Mouse (Mus musculus) hematopoietic stem cell, adult 5-6 weeks (primary cell): ENCODE data around the gene Tti1. TPM values are rescaled to one million over a fixed set of nuclear protein-coding genes. Genes with fewer than 3 reads are reported as not detected.
"Not testable (repeated sequence)": the region's sequence is repeated elsewhere in the genome, so short reads cannot be mapped to it uniquely, and the experiment has no call there.

ENCODE experiments used
- ATAC-seq, 2 experiments: fragments of 125-278 bp in 1 of 2; replicated peaks in 1 of 2; 2 replicates each; pipeline ENCODE4 v1.8.0; 2016 to 2017; ENCODE audit warnings: inconsistent platforms in 2 of 2, mild to moderate bottlenecking in 2 of 2, moderate number of reproducible peaks in 2 of 2, low read depth in 1 of 2, moderate TSS enrichment in 1 of 2; ENCODE audit not compliant: low FRiP score in 2 of 2, poor library complexity in 2 of 2, severe bottlenecking in 2 of 2, insufficient read depth in 1 of 2, low TSS enrichment in 1 of 2
- total RNA-seq: library from RNA; stranded (forward); fragments of 172-1452, 232-1000 nt; gene quantifications from 2 replicates; pipeline ENCODE4 v1.2.3, GENCODE M21; 2017

Tti1 gene
- total RNA-seq, result 31.7 and 39.7 TPM in 2 replicates

GRCm38 (mm10) chr2:158028354-158028863, at the start of gene Tti1, which contains the start of gene Rprd1b:
Tti1 (minus strand) TSS chr2:158028433.
Rprd1b (plus strand) TSS chr2:158028497.
- ATAC-seq, result peak; percentile 85 to 90

- no peak for ATAC-seq
These were observed 49.7 kb upstream of the Tti1 start for GRCm38 (mm10) chr2:158077981-158078380.

- ATAC-seq, result peak; percentile 39 to 51
These were observed 48.5 kb upstream of the Tti1 start for GRCm38 (mm10) chr2:158076690-158077089.

- no peak for ATAC-seq
These were observed 46.6 kb upstream of the Tti1 start for GRCm38 (mm10) chr2:158074835-158075234.

GRCm38 (mm10) chr2:158071633-158071995, 43.4 kb upstream of the Tti1 start:
- no peak for ATAC-seq

GRCm38 (mm10) chr2:158070885-158071632, 42.8 kb upstream of the Tti1 start:
- ATAC-seq, result no peak

GRCm38 (mm10) chr2:158068444-158068971, 40.3 kb upstream of the Tti1 start:
- ATAC-seq, result no peak

GRCm38 (mm10) chr2:158067260-158067824, 39.1 kb upstream of the Tti1 start:
- no peak for ATAC-seq

GRCm38 (mm10) chr2:158066456-158066855, 38.2 kb upstream of the Tti1 start:
- ATAC-seq, result no peak

GRCm38 (mm10) chr2:158065064-158065463, 36.8 kb upstream of the Tti1 start:
- ATAC-seq, result no peak

GRCm38 (mm10) chr2:158064571-158065048, 36.4 kb upstream of the Tti1 start:
- no peak for ATAC-seq

- no peak for ATAC-seq
These were observed 34.8 kb upstream of the Tti1 start for GRCm38 (mm10) chr2:158063036-158063435.

GRCm38 (mm10) chr2:158059666-158060105, 31.5 kb upstream of the Tti1 start:
- no peak for ATAC-seq

GRCm38 (mm10) chr2:158058534-158058933, 30.3 kb upstream of the Tti1 start:
- no peak for ATAC-seq

GRCm38 (mm10) chr2:158057030-158057429, 28.8 kb upstream of the Tti1 start:
- ATAC-seq, result no peak

- ATAC-seq, result not testable (repeated sequence)
These were observed 27.1 kb upstream of the Tti1 start for GRCm38 (mm10) chr2:158055383-158055782.

GRCm38 (mm10) chr2:158054596-158054995, 26.4 kb upstream of the Tti1 start:
- ATAC-seq, result no peak

- no peak for ATAC-seq
These were observed 21.9 kb upstream of the Tti1 start for GRCm38 (mm10) chr2:158050116-158050515.
